In genomic region chr12:85279396-85280080, GRCm38 (mm10) we compare ENCODE assay signal across 8 mouse cellular contexts. TPM values are rescaled to one million over a fixed set of nuclear protein-coding genes. Genes with fewer than 3 reads are reported as not detected.
DNase-seq lines count a peak whose midpoint lies in the region; ATAC-seq and TF ChIP-seq lines count a peak whose summit lies in the region.

No protein-coding gene starts in this region.

- peak overlapping the region; percentile 67 for H3K4me3 ChIP-seq in left cerebral cortex, adult 2 months
- peak overlapping the region; percentile 79 for H3K4me3 ChIP-seq in brown adipose tissue, adult 24 weeks (ENCODE audit: insufficient read depth, low read depth, low read length)
- H3K4me3 ChIP-seq in forebrain, embryonic 11.5 days (ENCODE audit: low read depth, low read length) = peak overlapping the region; percentile 73
- H3K4me3 ChIP-seq in olfactory bulb, adult 2 months (ENCODE audit: insufficient read depth, low read depth, low read length) = peak overlapping the region; percentile 61

- ATAC-seq in forebrain, embryonic 11.5 days (replicated peaks; ENCODE audit: low FRiP score) = peak; percentile 10; the same call in 1 of the 2 replicates

- 7% methylated on average over 10 of the region's 10 CpGs for WGBS in forebrain, embryonic 11.5 days
- 4% methylated on average over 10 of the region's 10 CpGs for WGBS in olfactory bulb, adult 2 months

- H3K9me3 ChIP-seq in forebrain, embryonic 11.5 days (ENCODE audit: control insufficient read depth, low read length) = no peaks in the 10 kb centered on the region

- peak overlapping the region; percentile 89 for H3K27ac ChIP-seq in left cerebral cortex, adult 2 months
- H3K27ac ChIP-seq in brown adipose tissue, adult 24 weeks (replicated peaks; ENCODE audit: low read depth, low read length) = peak overlapping the region; percentile 56; the same call in 1 of the 2 replicates
- peak overlapping the region; percentile 41; the same call in 1 of the 2 replicates for H3K27ac ChIP-seq in forebrain, embryonic 11.5 days (ENCODE audit: low read depth, low read length)
- peak overlapping the region; percentile 28 for H3K27ac ChIP-seq in olfactory bulb, adult 2 months (ENCODE audit: insufficient read depth, low read depth, low read length)

- TF ChIP-seq CTCF in left cerebral cortex, adult 2 months (IDR thresholded peaks at IDR 0.05) = no peak
- TF ChIP-seq CTCF in olfactory bulb, adult 2 months (IDR thresholded peaks at IDR 0.05; ENCODE audit: insufficient read depth, low read depth, low read length) = no peak

- intact Hi-C loops in left cerebral cortex, adult 2 months (cut with DNase I) = loop anchor here (1.0 kb wide), 1 partner anchor 9 kb away; the partner anchor contains the start of genes Acyp1 and Zc2hc1c
- intact Hi-C loops in left cerebral cortex, postnatal 10 days (cut with DNase I) = no loop called here

- H3K9ac ChIP-seq in forebrain, embryonic 11.5 days (ENCODE audit: low read length) = peak overlapping the region; percentile 86

- no peaks in the 10 kb centered on the region for H3K27me3 ChIP-seq in forebrain, embryonic 11.5 days (ENCODE audit: control insufficient read depth, insufficient read depth, low read length)

- no peak for TF ChIP-seq POLR2A in olfactory bulb, adult 2 months (IDR thresholded peaks at IDR 0.05; ENCODE audit: insufficient read depth, low read depth, low read length)

- DNase-seq in left cerebral cortex, adult 2 months (ENCODE audit: extremely low spot score in 1 of 2, low spot score in 2 of 2) = no peak
- no peak for DNase-seq in left cerebral cortex, postnatal 10 days (ENCODE audit: extremely low spot score in 1 of 2, low spot score in 2 of 2)
- no peak for DNase-seq in forebrain, embryonic 11.5 days (ENCODE audit: low spot score)
- peak; percentile 45 for DNase-seq in liver
- no peak for DNase-seq in gastrocnemius, adult 18-20 months (ENCODE audit: low spot score)
- DNase-seq in layer of hippocampus, postnatal 14 days (ENCODE audit: low spot score in 2 of 2) = no peak

- H3K4me2 ChIP-seq in forebrain, embryonic 11.5 days (ENCODE audit: low read depth, low read length, severe bottlenecking) = peak overlapping the region; percentile 90

- peaks cover 4% of the 10 kb centered on the region; the same call in 1 of the 2 replicates for H3K36me3 ChIP-seq in forebrain, embryonic 11.5 days (ENCODE audit: control insufficient read depth, insufficient read depth, low read length)

- no peaks in the 10 kb centered on the region for H3K4me1 ChIP-seq in brown adipose tissue, adult 24 weeks (ENCODE audit: control insufficient read depth, insufficient read depth, insufficient read length, low read length)
- H3K4me1 ChIP-seq in forebrain, embryonic 11.5 days (replicated peaks; ENCODE audit: control insufficient read depth, insufficient read depth, low read length) = peaks cover 3% of the 10 kb centered on the region; the same call in 1 of the 2 replicates
- no peaks in the 10 kb centered on the region for H3K4me1 ChIP-seq in olfactory bulb, adult 2 months (ENCODE audit: control insufficient read depth, insufficient read depth, low read length)

RNA-seq across cellular contexts. Expression of gene Acyp1, which starts 8.7 kb away (rescaled TPM):
- total RNA-seq in left cerebral cortex, adult 2 months (2021) = 10 to 100 TPM; 32.9 to 37.4 TPM
- 10 to 100 TPM; 19.2 to 23.1 TPM for total RNA-seq in left cerebral cortex, postnatal 10 days (2021)
- polyA plus RNA-seq in brown adipose tissue, adult 24 weeks (2012; ENCODE audit: insufficient read depth, insufficient read length, missing spikeins) = 60.1 and 79.2 TPM in 2 replicates
- polyA plus RNA-seq in forebrain, embryonic 11.5 days (2014; fragmentation: Nextera tagmentation; extraction: Ambion mirVana) = 53.6 and 61.9 TPM in 2 replicates
- polyA plus RNA-seq in olfactory bulb, adult 2 months (2012; ENCODE audit: insufficient read depth, insufficient read length, low replicate concordance, missing spikeins) = not detected in 2 replicates
- total RNA-seq in gastrocnemius, adult 18-20 months (2021) = 10 to 100 TPM; 47.9 to 54.1 TPM
- total RNA-seq in layer of hippocampus, postnatal 14 days (2021) = 10 to 100 TPM; 32.8 to 36.8 TPM

RNA-seq across cellular contexts. Expression of gene Zc2hc1c, which starts 8.9 kb away (rescaled TPM):
- 1 to 10 TPM; 2.0 to 2.8 TPM for total RNA-seq in left cerebral cortex, adult 2 months (2021)
- total RNA-seq in left cerebral cortex, postnatal 10 days (2021) = 1 to 10 TPM in 1 of 2 experiments, under 1 TPM in 1; 0.86 to 1.1 TPM
- polyA plus RNA-seq in brown adipose tissue, adult 24 weeks (2012; ENCODE audit: insufficient read depth, insufficient read length, missing spikeins) = not detected in 2 replicates
- polyA plus RNA-seq in forebrain, embryonic 11.5 days (2014; fragmentation: Nextera tagmentation; extraction: Ambion mirVana) = 1.2 and 1.8 TPM in 2 replicates
- not detected in 2 replicates for polyA plus RNA-seq in olfactory bulb, adult 2 months (2012; ENCODE audit: insufficient read depth, insufficient read length, low replicate concordance, missing spikeins)
- 1 to 10 TPM; 1.7 to 1.8 TPM for total RNA-seq in gastrocnemius, adult 18-20 months (2021)
- 1 to 10 TPM in 1 of 2 experiments, under 1 TPM in 1; 0.88 to 1.2 TPM for total RNA-seq in layer of hippocampus, postnatal 14 days (2021)

RNA-seq across cellular contexts. Expression of gene Mlh3, which starts 9.1 kb away (rescaled TPM):
- total RNA-seq in left cerebral cortex, adult 2 months (2021) = 10 to 100 TPM; 16.6 to 17.4 TPM
- 10 to 100 TPM; 12.6 to 13.1 TPM for total RNA-seq in left cerebral cortex, postnatal 10 days (2021)
- polyA plus RNA-seq in brown adipose tissue, adult 24 weeks (2012; ENCODE audit: insufficient read depth, insufficient read length, missing spikeins) = 6.5 and 8.5 TPM in 2 replicates
- polyA plus RNA-seq in forebrain, embryonic 11.5 days (2014; fragmentation: Nextera tagmentation; extraction: Ambion mirVana) = 8.7 and 9.8 TPM in 2 replicates
- polyA plus RNA-seq in olfactory bulb, adult 2 months (2012; ENCODE audit: insufficient read depth, insufficient read length, low replicate concordance, missing spikeins) = not detected in 2 replicates
- total RNA-seq in gastrocnemius, adult 18-20 months (2021) = 10 to 100 TPM; 10.4 to 10.7 TPM
- total RNA-seq in layer of hippocampus, postnatal 14 days (2021) = 10 to 100 TPM; 15.4 to 15.8 TPM

RNA-seq across cellular contexts. Expression of gene Nek9, which starts 59.6 kb away (rescaled TPM):
- total RNA-seq in left cerebral cortex, adult 2 months (2021) = 10 to 100 TPM; 32.9 to 34.8 TPM
- total RNA-seq in left cerebral cortex, postnatal 10 days (2021) = 10 to 100 TPM; 24.5 to 26.3 TPM
- 29.5 and 38.8 TPM in 2 replicates for polyA plus RNA-seq in brown adipose tissue, adult 24 weeks (2012; ENCODE audit: insufficient read depth, insufficient read length, missing spikeins)
- 13.8 and 14.0 TPM in 2 replicates for polyA plus RNA-seq in forebrain, embryonic 11.5 days (2014; fragmentation: Nextera tagmentation; extraction: Ambion mirVana)
- not detected in 2 replicates for polyA plus RNA-seq in olfactory bulb, adult 2 months (2012; ENCODE audit: insufficient read depth, insufficient read length, low replicate concordance, missing spikeins)
- total RNA-seq in gastrocnemius, adult 18-20 months (2021) = 100 to 1,000 TPM; 107 to 116 TPM
- total RNA-seq in layer of hippocampus, postnatal 14 days (2021) = 10 to 100 TPM; 29.4 to 29.6 TPM

Comparison
In these comparisons a context has a peak if more than half of its experiments do, and no peak if none do; other contexts are left out.
1. H3K27ac ChIP-seq: peak in every context shown above with its lines; median percentile 89 in left cerebral cortex, adult 2 months; 56 in brown adipose tissue, adult 24 weeks; 41 in forebrain, embryonic 11.5 days; 28 in olfactory bulb, adult 2 months.